Mouse (Mus musculus): Measurements from ENCODE around the gene Vmn1r95. TPM values are rescaled to one million over a fixed set of nuclear protein-coding genes. Genes with fewer than 3 reads are reported as not detected.
"Not testable (repeated sequence)": the region's sequence is repeated elsewhere in the genome, so short reads cannot be mapped to it uniquely, and the experiment has no call there.

Vmn1r95 gene
- polyA plus RNA-seq (2016; fragmentation: Nextera tagmentation; extraction: Ambion mirVana), result not detected in 2 replicates

GRCm38 (mm10) chr7:20193410-20193809, at the start of gene Vmn1r95:
Gene Vmn1r95, plus strand, starts transcription at chr7:20193710.
- H3K36me3 ChIP-seq (replicated peaks); H3K9me3 ChIP-seq; H3K27ac ChIP-seq; H3K27me3 ChIP-seq (ENCODE audit: poor library complexity, severe bottlenecking); H3K4me1 ChIP-seq; DNase-seq (ENCODE audit: extremely low spot score, low spot score); H3K4me3 ChIP-seq: not testable (repeated sequence)
- WGBS, result no CpG with 5 or more reads among the region's 3 CpGs

- H3K36me3 ChIP-seq (replicated peaks); H3K4me3 ChIP-seq; H3K27me3 ChIP-seq (ENCODE audit: poor library complexity, severe bottlenecking); H3K27ac ChIP-seq; H3K9me3 ChIP-seq; H3K4me1 ChIP-seq; DNase-seq (ENCODE audit: extremely low spot score, low spot score): not testable (repeated sequence)
- WGBS, result no CpG with 5 or more reads among the region's 3 CpGs
These were observed 25.2 kb upstream of the Vmn1r95 start, which contains the start of gene Vmn1r94 for GRCm38 (mm10) chr7:20168277-20168676. Gene Vmn1r94, minus strand, starts transcription at chr7:20168377.

- not testable (repeated sequence) for DNase-seq (ENCODE audit: extremely low spot score, low spot score); H3K4me3 ChIP-seq; H3K4me1 ChIP-seq; H3K27ac ChIP-seq; H3K9me3 ChIP-seq; H3K36me3 ChIP-seq (replicated peaks); H3K27me3 ChIP-seq (ENCODE audit: poor library complexity, severe bottlenecking)
- WGBS, result no CpG with 5 or more reads among the region's 2 CpGs
These were observed 12.0 kb downstream of the Vmn1r95 start, which contains the start of gene Gm6164 for GRCm38 (mm10) chr7:20205507-20205906. Gene Gm6164, minus strand, starts transcription at chr7:20205607.

GRCm38 (mm10) chr7:20233728-20234127, 40.2 kb downstream of the Vmn1r95 start, which contains the start of gene Gm4498:
Gene Gm4498, minus strand, starts transcription at chr7:20233828.
- H3K4me1 ChIP-seq; H3K27me3 ChIP-seq (ENCODE audit: poor library complexity, severe bottlenecking); H3K4me3 ChIP-seq; H3K9me3 ChIP-seq; H3K27ac ChIP-seq; DNase-seq (ENCODE audit: extremely low spot score, low spot score); H3K36me3 ChIP-seq (replicated peaks): not testable (repeated sequence)
- WGBS, result no CpG with 5 or more reads among the region's 2 CpGs

Other genes with a start within 250 kb of the Vmn1r95 start
- gene Igsf23, start 243.0 kb upstream of the Vmn1r95 start, polyA plus RNA-seq (2016; fragmentation: Nextera tagmentation; extraction: Ambion mirVana), result 0.11 TPM in 1 of 2 replicates, not detected in the other
- gene Ceacam20, start 228.3 kb upstream of the Vmn1r95 start, polyA plus RNA-seq (2016; fragmentation: Nextera tagmentation; extraction: Ambion mirVana), result not detected in 2 replicates
- gene Nlrp9b, start 202.2 kb upstream of the Vmn1r95 start, polyA plus RNA-seq (2016; fragmentation: Nextera tagmentation; extraction: Ambion mirVana), result not detected in 2 replicates
- not detected in 2 replicates for gene Vmn1r91, start 94.0 kb upstream of the Vmn1r95 start, polyA plus RNA-seq (2016; fragmentation: Nextera tagmentation; extraction: Ambion mirVana)
- not detected in 2 replicates for gene Gm16442, start 71.1 kb upstream of the Vmn1r95 start, polyA plus RNA-seq (2016; fragmentation: Nextera tagmentation; extraction: Ambion mirVana)
- not detected in 2 replicates for gene Vmn1r93, start 54.6 kb upstream of the Vmn1r95 start, polyA plus RNA-seq (2016; fragmentation: Nextera tagmentation; extraction: Ambion mirVana)
- not detected in 2 replicates for gene Vmn1r94, start 25.3 kb upstream of the Vmn1r95 start, polyA plus RNA-seq (2016; fragmentation: Nextera tagmentation; extraction: Ambion mirVana)
- gene Gm6164, start 11.9 kb downstream of the Vmn1r95 start, polyA plus RNA-seq (2016; fragmentation: Nextera tagmentation; extraction: Ambion mirVana), result not detected in 2 replicates
- not detected in 2 replicates for gene Gm4498, start 40.1 kb downstream of the Vmn1r95 start, polyA plus RNA-seq (2016; fragmentation: Nextera tagmentation; extraction: Ambion mirVana)
- not detected in 2 replicates for gene Gm5890, start 69.1 kb downstream of the Vmn1r95 start, polyA plus RNA-seq (2016; fragmentation: Nextera tagmentation; extraction: Ambion mirVana)
- not detected in 2 replicates for gene Gm4133, start 140.4 kb downstream of the Vmn1r95 start, polyA plus RNA-seq (2016; fragmentation: Nextera tagmentation; extraction: Ambion mirVana)
- gene Gm5728, start 181.7 kb downstream of the Vmn1r95 start, polyA plus RNA-seq (2016; fragmentation: Nextera tagmentation; extraction: Ambion mirVana), result not detected in 2 replicates
- not detected in 2 replicates for gene Vmn1r100, start 224.2 kb downstream of the Vmn1r95 start, polyA plus RNA-seq (2016; fragmentation: Nextera tagmentation; extraction: Ambion mirVana)
- not detected in 2 replicates for gene Vmn1r101, start 248.9 kb downstream of the Vmn1r95 start, polyA plus RNA-seq (2016; fragmentation: Nextera tagmentation; extraction: Ambion mirVana)